Mouse (Mus musculus): ENCODE results near the gene Pofut1. TPM values are rescaled to one million over a fixed set of nuclear protein-coding genes. Genes with fewer than 3 reads are reported as not detected.

Gene Pofut1
- polyA plus RNA-seq, 1 experiment from 2014 or later: 5.5 TPM

- no peaks in the 10 kb centered on the region for H3K36me3 ChIP-seq
- no peaks in the 10 kb centered on the region for H3K9me3 ChIP-seq
- no peaks in the 10 kb centered on the region for H3K4me1 ChIP-seq (replicated peaks)
- no peak for DNase-seq (ENCODE audit: low spot score)
- no peak overlapping the region for H3K27ac ChIP-seq
- 87% methylated on average over 6 of the region's 6 CpGs for WGBS
- H3K27me3 ChIP-seq (ENCODE audit: insufficient read depth, poor library complexity, severe bottlenecking): no peaks in the 10 kb centered on the region
- H3K4me3 ChIP-seq: no peak overlapping the region
These were observed 63.9 kb downstream of the Pofut1 start for GRCm38 (mm10) chr2:153305240-153305639.

- no peaks in the 10 kb centered on the region for H3K9me3 ChIP-seq
- DNase-seq (ENCODE audit: low spot score): no peak
- H3K27ac ChIP-seq: no peak overlapping the region
- H3K27me3 ChIP-seq (ENCODE audit: insufficient read depth, poor library complexity, severe bottlenecking): no peaks in the 10 kb centered on the region
- WGBS: 90% methylated on average over 7 of the region's 7 CpGs
- no peak overlapping the region for H3K4me3 ChIP-seq
- peaks cover 7% of the 10 kb centered on the region; the same call in 1 of the 2 replicates for H3K36me3 ChIP-seq
- H3K4me1 ChIP-seq (replicated peaks): no peaks in the 10 kb centered on the region
These were observed 67.3 kb downstream of the Pofut1 start for GRCm38 (mm10) chr2:153308586-153308985.

GRCm38 (mm10) chr2:153309106-153309505 lies 67.8 kb downstream of the Pofut1 start:
- H3K27ac ChIP-seq: no peak overlapping the region
- no peaks in the 10 kb centered on the region for H3K9me3 ChIP-seq
- peaks cover 7% of the 10 kb centered on the region; the same call in 1 of the 2 replicates for H3K36me3 ChIP-seq
- no peak overlapping the region for H3K4me3 ChIP-seq
- DNase-seq (ENCODE audit: low spot score): no peak
- no peaks in the 10 kb centered on the region for H3K4me1 ChIP-seq (replicated peaks)
- 81% methylated on average over 8 of the region's 8 CpGs for WGBS
- no peaks in the 10 kb centered on the region for H3K27me3 ChIP-seq (ENCODE audit: insufficient read depth, poor library complexity, severe bottlenecking)

GRCm38 (mm10) chr2:153310228-153310627 lies 68.9 kb downstream of the Pofut1 start:
- 90% methylated on average over 6 of the region's 6 CpGs for WGBS
- Histone ChIP-seq H3K36me3 (peaks cover 7% of the 10 kb centered on the region; the same call in 1 of the 2 replicates), H3K4me3 (no peak overlapping the region), H3K4me1 (replicated peaks) (no peaks in the 10 kb centered on the region), H3K9me3 (no peaks in the 10 kb centered on the region), H3K27me3 (ENCODE audit: insufficient read depth, poor library complexity, severe bottlenecking) (no peaks in the 10 kb centered on the region), H3K27ac (no peak overlapping the region)
- DNase-seq (ENCODE audit: low spot score): no peak

GRCm38 (mm10) chr2:153312884-153313283 lies 71.6 kb downstream of the Pofut1 start:
- H3K4me1 ChIP-seq (replicated peaks): no peaks in the 10 kb centered on the region
- 93% methylated on average over 9 of the region's 9 CpGs for WGBS

GRCm38 (mm10) chr2:153318408-153318807 lies 77.1 kb downstream of the Pofut1 start:
- no peak for DNase-seq (ENCODE audit: low spot score)
- WGBS: 95% methylated on average over 4 of the region's 4 CpGs
- peaks cover 75% of the 10 kb centered on the region for H3K36me3 ChIP-seq

More at GRCm38 (mm10) chr2:153312884-153313283, 71.6 kb downstream of the Pofut1 start:
- Histone ChIP-seq H3K4me3 (no peak overlapping the region), H3K27ac (no peak overlapping the region), H3K36me3 (peaks cover 27% of the 10 kb centered on the region), H3K9me3 (no peaks in the 10 kb centered on the region), H3K27me3 (ENCODE audit: insufficient read depth, poor library complexity, severe bottlenecking) (no peaks in the 10 kb centered on the region)
- no peak for DNase-seq (ENCODE audit: low spot score)

GRCm38 (mm10) chr2:153319036-153319643 lies 77.8 kb downstream of the Pofut1 start:
- DNase-seq (ENCODE audit: low spot score): no peak
- Histone ChIP-seq H3K9me3 (no peaks in the 10 kb centered on the region), H3K36me3 (peaks cover 81% of the 10 kb centered on the region), H3K4me1 (replicated peaks) (no peaks in the 10 kb centered on the region), H3K27me3 (ENCODE audit: insufficient read depth, poor library complexity, severe bottlenecking) (no peaks in the 10 kb centered on the region), H3K4me3 (no peak overlapping the region), H3K27ac (no peak overlapping the region)
- WGBS: 86% methylated on average over 8 of the region's 8 CpGs

More at GRCm38 (mm10) chr2:153318408-153318807, 77.1 kb downstream of the Pofut1 start:
- no peaks in the 10 kb centered on the region for H3K27me3 ChIP-seq (ENCODE audit: insufficient read depth, poor library complexity, severe bottlenecking)
- H3K4me1 ChIP-seq (replicated peaks): no peaks in the 10 kb centered on the region
- H3K9me3 ChIP-seq: no peaks in the 10 kb centered on the region
- no peak overlapping the region for H3K27ac ChIP-seq
- H3K4me3 ChIP-seq: no peak overlapping the region

Other genes starting within 250 kb of the Pofut1 start
- gene Pdrg1, start 226.1 kb upstream of the Pofut1 start, polyA plus RNA-seq (2016; fragmentation: Nextera tagmentation; extraction: Ambion mirVana): 110 and 120 TPM in 2 replicates
- gene Xkr7, start 209.7 kb upstream of the Pofut1 start, polyA plus RNA-seq (2016; fragmentation: Nextera tagmentation; extraction: Ambion mirVana): 0.73 and 1.1 TPM in 2 replicates
- 1.3 and 1.8 TPM in 2 replicates for gene Ccm2l, start 175.6 kb upstream of the Pofut1 start, polyA plus RNA-seq (2016; fragmentation: Nextera tagmentation; extraction: Ambion mirVana)
- gene Hck, start 133.1 kb upstream of the Pofut1 start, polyA plus RNA-seq (2016; fragmentation: Nextera tagmentation; extraction: Ambion mirVana): 1.4 and 2.7 TPM in 2 replicates
- gene Tm9sf4, start 80.2 kb upstream of the Pofut1 start, polyA plus RNA-seq (2016; fragmentation: Nextera tagmentation; extraction: Ambion mirVana): 74.5 and 80.5 TPM in 2 replicates
- 7.8 and 9.7 TPM in 2 replicates for gene Tspyl3, start 16.1 kb upstream of the Pofut1 start, polyA plus RNA-seq (2016; fragmentation: Nextera tagmentation; extraction: Ambion mirVana)
- 22.5 and 25.9 TPM in 2 replicates for gene Plagl2, start 107 bp upstream of the Pofut1 start, polyA plus RNA-seq (2016; fragmentation: Nextera tagmentation; extraction: Ambion mirVana)
- gene Kif3b, start 49.9 kb downstream of the Pofut1 start, polyA plus RNA-seq (2016; fragmentation: Nextera tagmentation; extraction: Ambion mirVana): 7.3 and 9.3 TPM in 2 replicates
- gene Asxl1, start 104.3 kb downstream of the Pofut1 start, polyA plus RNA-seq (2016; fragmentation: Nextera tagmentation; extraction: Ambion mirVana): 11.7 and 13.4 TPM in 2 replicates